Comparison of ENCODE assay signal across 24 mouse cellular contexts in the genomic region with DNA sequence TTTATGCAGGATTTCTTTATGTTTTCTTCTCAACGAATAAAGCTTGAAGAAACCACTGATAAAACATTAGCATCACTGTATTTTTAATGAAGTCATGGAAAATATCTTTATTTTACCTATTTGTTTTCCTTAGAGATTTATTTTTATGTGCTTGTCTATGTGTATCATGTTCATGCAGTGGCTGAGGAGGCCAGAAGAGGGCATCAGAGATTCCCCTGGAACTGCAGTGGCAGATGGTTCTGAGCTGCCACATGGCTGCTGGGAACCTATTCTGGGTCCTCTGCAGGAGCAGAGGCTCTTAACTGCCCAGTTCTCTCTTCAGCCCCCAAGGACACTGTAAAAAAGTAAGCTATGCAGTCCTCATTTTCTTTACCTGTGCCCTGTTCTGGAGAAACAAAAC. TPM values are rescaled to one million over a fixed set of nuclear protein-coding genes. Genes with fewer than 3 reads are reported as not detected.
DNase-seq lines count a peak whose midpoint lies in the region; ATAC-seq and TF ChIP-seq lines count a peak whose summit lies in the region.
"Had no signal": no experiment of that assay in that cellular context is flagged by ENCODE, and none has a peak within 500 bp of the region (broad histone marks: within the 10 kb centered on the region; RNA-seq: fewer than 3 reads in every experiment).

No protein-coding gene starts in this region.

- no peaks in the 10 kb centered on the region for H3K9me3 ChIP-seq in kidney, postnatal 0 days (replicated peaks; ENCODE audit: low read length)
- peaks cover 2% of the 10 kb centered on the region; the same call in 1 of the 2 replicates for H3K9me3 ChIP-seq in lung, embryonic 14.5 days (ENCODE audit: low read depth, low read length)
- H3K9me3 ChIP-seq: heart, embryonic 15.5 days; hindbrain, embryonic 15.5 days; liver, embryonic 15.5 days had no signal

- peaks cover 5% of the 10 kb centered on the region; the same call in 1 of the 2 replicates for H3K4me1 ChIP-seq in kidney, postnatal 0 days (replicated peaks; ENCODE audit: insufficient read depth, low read length)
- H3K4me1 ChIP-seq in lung, embryonic 14.5 days (ENCODE audit: insufficient read depth), result no peaks in the 10 kb centered on the region
- H3K4me1 ChIP-seq: liver, embryonic 15.5 days had no signal

- 74% methylated on average over 1 of the region's 1 CpGs for WGBS in kidney, postnatal 0 days
- 67% methylated on average over 1 of the region's 1 CpGs for WGBS in lung, embryonic 14.5 days

- no peak overlapping the region for H3K27ac ChIP-seq in kidney, postnatal 0 days
- H3K27ac ChIP-seq in lung, embryonic 14.5 days (ENCODE audit: low read depth), result no peak overlapping the region
- H3K27ac ChIP-seq: forebrain, embryonic 10.5 days; heart, embryonic 15.5 days; hindbrain, embryonic 15.5 days; limb, embryonic 13.5 days; liver, embryonic 15.5 days; midbrain, embryonic 12.5 days had no signal

- H3K4me2 ChIP-seq in kidney, postnatal 0 days (ENCODE audit: low read length), result no peak overlapping the region
- no peak overlapping the region for H3K4me2 ChIP-seq in lung, embryonic 14.5 days
- H3K4me2 ChIP-seq: heart, embryonic 15.5 days; hindbrain, embryonic 15.5 days; limb, embryonic 13.5 days; liver, embryonic 15.5 days; midbrain, embryonic 12.5 days had no signal

- no peak for ATAC-seq in kidney, postnatal 0 days (replicated peaks; ENCODE audit: low FRiP score, low read depth)
- ATAC-seq in lung, embryonic 14.5 days (ENCODE audit: insufficient read depth), result no peak
- ATAC-seq: forebrain, embryonic 16.5 days had no signal

- H3K27me3 ChIP-seq in kidney, postnatal 0 days (ENCODE audit: insufficient read depth, low read length), result no peaks in the 10 kb centered on the region
- H3K27me3 ChIP-seq in lung, embryonic 14.5 days (ENCODE audit: insufficient read depth, low read length), result no peaks in the 10 kb centered on the region
- H3K27me3 ChIP-seq: heart, embryonic 15.5 days; hindbrain, embryonic 15.5 days; limb, embryonic 13.5 days; liver, embryonic 15.5 days; midbrain, embryonic 12.5 days had no signal

- TF ChIP-seq CTCF in kidney, postnatal 0 days (IDR thresholded peaks at IDR 0.05; ENCODE audit: low read depth), result peak; percentile 27; the same call in 1 of the 2 replicates
- peak; percentile 23; the same call in 1 of the 2 replicates for TF ChIP-seq CTCF in lung, embryonic 14.5 days (IDR thresholded peaks at IDR 0.05; ENCODE audit: low read depth)

- no peak for DNase-seq in kidney, postnatal 0 days (ENCODE audit: low spot score)
- DNase-seq in kidney, postnatal 36 days, result no peak
- no peak for DNase-seq in lung, embryonic 14.5 days
- no peak for DNase-seq in lung, postnatal 4 days
- DNase-seq in R1 (ENCODE audit: low read depth, low spot score), result peak; percentile 59
- DNase-seq in embryo, embryonic 11 days, result no peak
- DNase-seq in adrenal gland, adult 18-20 months (ENCODE audit: low spot score in 2 of 2), result no peak
- DNase-seq: adrenal gland, adult 8-10 months; cerebellum, adult 11-12 months; cerebellum, postnatal 10 days; gastrocnemius, postnatal 25 days; heart, postnatal 36 days; kidney, adult 11 months; kidney, postnatal 10 days; layer of hippocampus, postnatal 36 days; lung, postnatal 14 days; thymus, postnatal 25 days had no signal

- H3K4me3 ChIP-seq in kidney, postnatal 0 days (replicated peaks; ENCODE audit: low read depth, low read length), result no peak overlapping the region
- H3K4me3 ChIP-seq in lung, embryonic 14.5 days (ENCODE audit: low read depth, low read length), result no peak overlapping the region
- H3K4me3 ChIP-seq: forebrain, embryonic 10.5 days; heart, embryonic 15.5 days; hindbrain, embryonic 15.5 days; limb, embryonic 13.5 days; liver, embryonic 15.5 days; midbrain, embryonic 12.5 days had no signal

- H3K9ac ChIP-seq in kidney, postnatal 0 days (ENCODE audit: low read depth, low read length), result no peak overlapping the region
- H3K9ac ChIP-seq in lung, embryonic 14.5 days, result no peak overlapping the region
- H3K9ac ChIP-seq: heart, embryonic 15.5 days; hindbrain, embryonic 15.5 days; limb, embryonic 13.5 days; liver, embryonic 15.5 days; midbrain, embryonic 12.5 days had no signal

- no peaks in the 10 kb centered on the region for H3K36me3 ChIP-seq in kidney, postnatal 0 days (ENCODE audit: insufficient read depth, low read length)
- no peaks in the 10 kb centered on the region for H3K36me3 ChIP-seq in lung, embryonic 14.5 days (ENCODE audit: insufficient read depth)
- H3K36me3 ChIP-seq: heart, embryonic 15.5 days; hindbrain, embryonic 15.5 days; limb, embryonic 13.5 days; liver, embryonic 15.5 days had no signal

RNA-seq across cellular contexts. Expression of a gene that starts 26.6 kb away (rescaled TPM):
- 23.5 and 24.1 TPM in 2 replicates for polyA plus RNA-seq in kidney, postnatal 0 days (2015; fragmentation: Nextera tagmentation; extraction: Ambion mirVana)
- polyA plus RNA-seq in lung, embryonic 14.5 days (2014; fragmentation: Nextera tagmentation; extraction: Ambion mirVana), result 37.0 and 43.2 TPM in 2 replicates
- total RNA-seq in adrenal gland, adult 18-20 months (2021), result 100 to 1,000 TPM in 1 of 2 experiments, 10 to 100 TPM in 1; 78.0 to 111 TPM
